Comparison of ENCODE assay signal across 21 mouse cellular contexts in genomic region chr1:86343087-86343645, GRCm38 (mm10).
"Had no signal": no experiment of that assay in that cellular context is flagged by ENCODE, and none has a peak within 500 bp of the region (broad histone marks: within the 10 kb centered on the region; RNA-seq: fewer than 3 reads in every experiment).

No protein-coding gene starts in this region.

- H3K4me3 ChIP-seq: kidney, embryonic 15.5 days; limb, embryonic 12.5 days; limb, embryonic 15.5 days; midbrain, embryonic 10.5 days; neural tube, embryonic 12.5 days; neural tube, embryonic 15.5 days; stomach, embryonic 15.5 days had no signal

- ATAC-seq: lung, postnatal 0 days had no signal

- H3K4me2 ChIP-seq: kidney, embryonic 15.5 days; limb, embryonic 12.5 days; limb, embryonic 15.5 days; liver, embryonic 11.5 days; lung, embryonic 14.5 days; neural tube, embryonic 12.5 days; neural tube, embryonic 15.5 days; stomach, embryonic 15.5 days had no signal

- H3K27ac ChIP-seq: kidney, embryonic 15.5 days; limb, embryonic 12.5 days; limb, embryonic 15.5 days; liver, embryonic 14.5 days; midbrain, embryonic 10.5 days; neural tube, embryonic 12.5 days; neural tube, embryonic 15.5 days; stomach, embryonic 15.5 days had no signal

- DNase-seq: kidney, adult 8-10 months; kidney, postnatal 10 days; kidney, postnatal 4 days; left cerebral cortex, postnatal 4 days; liver, postnatal 0 days; lung, embryonic 14.5 days; midbrain, embryonic 14.5 days; right cerebral cortex, adult 18-20 months; right cerebral cortex, postnatal 14 days; right cerebral cortex, postnatal 4 days; thymus, postnatal 25 days had no signal

- H3K27me3 ChIP-seq: kidney, embryonic 15.5 days; limb, embryonic 12.5 days; limb, embryonic 15.5 days; neural tube, embryonic 12.5 days; neural tube, embryonic 15.5 days; stomach, embryonic 15.5 days had no signal

- H3K9ac ChIP-seq: kidney, embryonic 15.5 days; limb, embryonic 12.5 days; limb, embryonic 15.5 days; liver, embryonic 14.5 days; liver, postnatal 0 days; lung, embryonic 14.5 days; neural tube, embryonic 12.5 days; neural tube, embryonic 15.5 days; stomach, embryonic 15.5 days had no signal

- H3K4me1 ChIP-seq: kidney, embryonic 15.5 days; limb, embryonic 12.5 days; limb, embryonic 15.5 days; midbrain, embryonic 10.5 days; neural tube, embryonic 12.5 days; neural tube, embryonic 15.5 days; stomach, embryonic 15.5 days had no signal

- H3K9me3 ChIP-seq: kidney, embryonic 15.5 days; limb, embryonic 12.5 days; limb, embryonic 15.5 days; midbrain, embryonic 10.5 days; neural tube, embryonic 12.5 days; neural tube, embryonic 15.5 days; stomach, embryonic 15.5 days had no signal
